23 mouse cellular contexts compared by ENCODE assay signal in the genomic region with DNA sequence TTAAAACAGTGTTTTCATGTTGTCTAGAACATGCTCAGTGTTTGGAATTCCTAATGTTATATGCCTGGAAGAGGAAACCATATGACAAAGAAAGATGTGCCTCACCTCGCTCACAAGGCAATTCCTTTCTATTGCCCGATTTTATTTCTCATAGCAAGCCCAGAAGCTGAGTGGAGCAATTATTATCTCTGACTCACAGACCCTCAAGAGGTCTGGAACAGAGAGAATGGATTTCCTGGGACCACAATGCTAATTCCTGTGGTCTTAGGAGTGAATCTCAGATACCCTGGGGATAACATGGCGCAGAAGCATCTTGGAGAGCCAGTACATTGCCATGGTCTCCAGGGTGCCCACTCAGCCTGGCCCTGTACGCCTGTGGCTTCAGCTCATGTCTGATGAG. TPM values are rescaled to one million over a fixed set of nuclear protein-coding genes. Genes with fewer than 3 reads are reported as not detected.
DNase-seq lines count a peak whose midpoint lies in the region; ATAC-seq and TF ChIP-seq lines count a peak whose summit lies in the region.
"Had no signal": no experiment of that assay in that cellular context is flagged by ENCODE, and none has a peak within 500 bp of the region (broad histone marks: within the 10 kb centered on the region; RNA-seq: fewer than 3 reads in every experiment).

No protein-coding gene starts in this region.

- no peak for DNase-seq in forebrain, embryonic 11.5 days (ENCODE audit: low spot score)
- no peak for DNase-seq in midbrain, postnatal 0 days (ENCODE audit: low spot score)
- DNase-seq in left cerebral cortex, adult 8-10 months (ENCODE audit: low spot score in 2 of 2): no peak
- no peak for DNase-seq in lung, postnatal 10 days
- DNase-seq: adrenal gland, postnatal 14 days; cerebellum, adult 9-10 months; embryo, embryonic 11 days; heart, postnatal 4 days; kidney, adult 11 months; kidney, postnatal 14 days; layer of hippocampus, adult 9-11 months; lung, postnatal 36 days had no signal

- TF ChIP-seq POLR2A in bone marrow macrophage, adult 2 months (IDR thresholded peaks at IDR 0.05; ENCODE audit: borderline replicate concordance, low read depth, low read length): no peak

- TF ChIP-seq CTCF in midbrain, postnatal 0 days (IDR thresholded peaks at IDR 0.05): no peak
- TF ChIP-seq CTCF in bone marrow macrophage, adult 2 months (IDR thresholded peaks at IDR 0.05; ENCODE audit: low read depth, low read length): no peak

- peak overlapping the region; percentile 46 for H3K27ac ChIP-seq in forebrain, embryonic 15.5 days (replicated peaks)
- no peak overlapping the region for H3K27ac ChIP-seq in forebrain, embryonic 11.5 days (ENCODE audit: low read depth, low read length)
- peak overlapping the region; percentile 51; the same call in 1 of the 2 replicates for H3K27ac ChIP-seq in midbrain, embryonic 13.5 days
- no peak overlapping the region for H3K27ac ChIP-seq in midbrain, postnatal 0 days (ENCODE audit: low read depth, low read length)
- H3K27ac ChIP-seq in bone marrow macrophage, adult 2 months (ENCODE audit: insufficient read depth, low read depth, low read length): peak overlapping the region; percentile 97
- peak overlapping the region; percentile 36; the same call in 1 of the 2 replicates for H3K27ac ChIP-seq in midbrain, embryonic 16.5 days (ENCODE audit: low read length)
- H3K27ac ChIP-seq: heart, embryonic 13.5 days; limb, embryonic 15.5 days; stomach, embryonic 15.5 days had no signal

- WGBS in forebrain, embryonic 15.5 days: 69% methylated on average over 4 of the region's 4 CpGs
- WGBS in forebrain, embryonic 11.5 days: 91% methylated on average over 4 of the region's 4 CpGs
- 61% methylated on average over 4 of the region's 4 CpGs for WGBS in midbrain, embryonic 13.5 days
- WGBS in midbrain, postnatal 0 days: 59% methylated on average over 4 of the region's 4 CpGs
- WGBS in midbrain, embryonic 16.5 days: 55% methylated on average over 4 of the region's 4 CpGs

- no peak overlapping the region for H3K9ac ChIP-seq in forebrain, embryonic 15.5 days (replicated peaks)
- H3K9ac ChIP-seq in forebrain, embryonic 11.5 days (ENCODE audit: low read length): no peak overlapping the region
- no peak overlapping the region for H3K9ac ChIP-seq in midbrain, embryonic 13.5 days (replicated peaks)
- H3K9ac ChIP-seq in midbrain, postnatal 0 days (replicated peaks; ENCODE audit: low read length, poor library complexity, severe bottlenecking): no peak overlapping the region
- H3K9ac ChIP-seq in midbrain, embryonic 16.5 days (ENCODE audit: low read depth, low read length): no peak overlapping the region
- H3K9ac ChIP-seq: heart, embryonic 13.5 days; limb, embryonic 15.5 days; stomach, embryonic 15.5 days had no signal

- H3K36me3 ChIP-seq in forebrain, embryonic 15.5 days: no peaks in the 10 kb centered on the region; the same call in 1 of the 2 replicates
- no peaks in the 10 kb centered on the region; the same call in 1 of the 2 replicates for H3K36me3 ChIP-seq in forebrain, embryonic 11.5 days (ENCODE audit: control insufficient read depth, insufficient read depth, low read length)
- peaks cover 14% of the 10 kb centered on the region for H3K36me3 ChIP-seq in midbrain, embryonic 13.5 days
- no peaks in the 10 kb centered on the region for H3K36me3 ChIP-seq in midbrain, postnatal 0 days (ENCODE audit: insufficient read depth, low read length)
- no peaks in the 10 kb centered on the region for H3K36me3 ChIP-seq in midbrain, embryonic 16.5 days (ENCODE audit: control insufficient read depth, insufficient read depth, low read length)
- H3K36me3 ChIP-seq: stomach, embryonic 15.5 days had no signal

- H3K4me2 ChIP-seq in forebrain, embryonic 15.5 days (replicated peaks): no peak overlapping the region
- no peak overlapping the region for H3K4me2 ChIP-seq in forebrain, embryonic 11.5 days (ENCODE audit: low read depth, low read length, severe bottlenecking)
- H3K4me2 ChIP-seq in midbrain, embryonic 13.5 days (replicated peaks): no peak overlapping the region
- H3K4me2 ChIP-seq in midbrain, postnatal 0 days (ENCODE audit: low read depth, low read length, poor library complexity, severe bottlenecking): no peak overlapping the region
- no peak overlapping the region for H3K4me2 ChIP-seq in midbrain, embryonic 16.5 days (ENCODE audit: low read length)
- H3K4me2 ChIP-seq: heart, embryonic 13.5 days; limb, embryonic 15.5 days; stomach, embryonic 15.5 days had no signal

- peaks cover 27% of the 10 kb centered on the region for H3K4me1 ChIP-seq in forebrain, embryonic 15.5 days
- H3K4me1 ChIP-seq in forebrain, embryonic 11.5 days (replicated peaks; ENCODE audit: control insufficient read depth, insufficient read depth, low read length): peaks cover 8% of the 10 kb centered on the region; the same call in 1 of the 2 replicates
- H3K4me1 ChIP-seq in midbrain, embryonic 13.5 days (replicated peaks): peaks cover 27% of the 10 kb centered on the region
- H3K4me1 ChIP-seq in midbrain, postnatal 0 days (ENCODE audit: insufficient read depth, low read length): peaks cover 12% of the 10 kb centered on the region
- peaks cover 39% of the 10 kb centered on the region for H3K4me1 ChIP-seq in bone marrow macrophage, adult 2 months (ENCODE audit: control insufficient read depth, insufficient read depth, low read length)
- peaks cover 31% of the 10 kb centered on the region for H3K4me1 ChIP-seq in midbrain, embryonic 16.5 days (ENCODE audit: control insufficient read depth, insufficient read depth, low read length)

- H3K4me3 ChIP-seq in forebrain, embryonic 15.5 days: no peak overlapping the region
- no peak overlapping the region for H3K4me3 ChIP-seq in forebrain, embryonic 11.5 days (ENCODE audit: low read depth, low read length)
- H3K4me3 ChIP-seq in midbrain, embryonic 13.5 days (replicated peaks): no peak overlapping the region
- H3K4me3 ChIP-seq in midbrain, postnatal 0 days (ENCODE audit: low read depth, low read length): no peak overlapping the region
- H3K4me3 ChIP-seq in bone marrow macrophage, adult 2 months (ENCODE audit: insufficient read depth, low read length): no peak overlapping the region
- H3K4me3 ChIP-seq in midbrain, embryonic 16.5 days (ENCODE audit: low read depth, low read length): no peak overlapping the region
- H3K4me3 ChIP-seq: heart, embryonic 13.5 days; limb, embryonic 15.5 days; stomach, embryonic 15.5 days had no signal

- no peak for ATAC-seq in forebrain, embryonic 15.5 days (replicated peaks)
- no peak for ATAC-seq in forebrain, embryonic 11.5 days (replicated peaks; ENCODE audit: low FRiP score)
- ATAC-seq in midbrain, embryonic 13.5 days: no peak
- no peak for ATAC-seq in midbrain, postnatal 0 days (ENCODE audit: low FRiP score)
- ATAC-seq in midbrain, embryonic 16.5 days: no peak

- H3K9me3 ChIP-seq in forebrain, embryonic 15.5 days: no peaks in the 10 kb centered on the region
- no peaks in the 10 kb centered on the region for H3K9me3 ChIP-seq in forebrain, embryonic 11.5 days (ENCODE audit: control insufficient read depth, low read length)
- H3K9me3 ChIP-seq in midbrain, embryonic 13.5 days: no peaks in the 10 kb centered on the region
- no peaks in the 10 kb centered on the region for H3K9me3 ChIP-seq in midbrain, postnatal 0 days (ENCODE audit: low read length)
- no peaks in the 10 kb centered on the region for H3K9me3 ChIP-seq in midbrain, embryonic 16.5 days (replicated peaks; ENCODE audit: control insufficient read depth, low read length, poor library complexity, severe bottlenecking)
- H3K9me3 ChIP-seq: heart, embryonic 13.5 days; limb, embryonic 15.5 days; stomach, embryonic 15.5 days had no signal

- no peaks in the 10 kb centered on the region for H3K27me3 ChIP-seq in forebrain, embryonic 15.5 days
- no peaks in the 10 kb centered on the region for H3K27me3 ChIP-seq in forebrain, embryonic 11.5 days (ENCODE audit: control insufficient read depth, insufficient read depth, low read length)
- no peaks in the 10 kb centered on the region for H3K27me3 ChIP-seq in midbrain, embryonic 13.5 days
- no peaks in the 10 kb centered on the region for H3K27me3 ChIP-seq in midbrain, postnatal 0 days (ENCODE audit: insufficient read depth, low read length)
- no peaks in the 10 kb centered on the region for H3K27me3 ChIP-seq in midbrain, embryonic 16.5 days (ENCODE audit: control insufficient read depth, insufficient read depth, low read depth, low read length)
- H3K27me3 ChIP-seq: heart, embryonic 13.5 days; limb, embryonic 15.5 days; stomach, embryonic 15.5 days had no signal

RNA-seq across cellular contexts. Expression of a gene that starts 33.5 kb away (rescaled TPM):
- polyA plus RNA-seq in forebrain, embryonic 15.5 days (2015; fragmentation: Nextera tagmentation; extraction: Ambion mirVana): not detected in 2 replicates
- 0.15 TPM in 1 of 2 replicates, not detected in the other for polyA plus RNA-seq in forebrain, embryonic 11.5 days (2014; fragmentation: Nextera tagmentation; extraction: Ambion mirVana)
- polyA plus RNA-seq in midbrain, embryonic 13.5 days (2015; fragmentation: Nextera tagmentation; extraction: Ambion mirVana): 0.18 TPM in 1 of 2 replicates, not detected in the other
- not detected in 2 replicates for total RNA-seq in midbrain, postnatal 0 days (2014; rRNA removed)
- not detected in 2 replicates for polyA plus RNA-seq in midbrain, postnatal 0 days (2015; fragmentation: Nextera tagmentation; extraction: Ambion mirVana)
- polyA plus RNA-seq in bone marrow macrophage, adult 2 months (2012; ENCODE audit: insufficient read depth, insufficient read length, missing spikeins): not detected in 2 replicates
- polyA plus RNA-seq in midbrain, embryonic 16.5 days (2015; fragmentation: Nextera tagmentation; extraction: Ambion mirVana): 0.10 TPM in 1 of 2 replicates, not detected in the other
- not detected for total RNA-seq in left cerebral cortex, adult 8-10 months (2022)
- total RNA-seq: adrenal gland, postnatal 14 days; gastrocnemius, postnatal 4 days; heart, postnatal 4 days; left cerebral cortex, postnatal 14 days; neutrophil, adult 5-6 weeks had no signal
- polyA plus RNA-seq: heart, embryonic 13.5 days; limb, embryonic 15.5 days; small intestine, adult 2 months; stomach, embryonic 15.5 days had no signal

RNA-seq across cellular contexts. Expression of a gene that starts 46.2 kb away (rescaled TPM):
- 54.7 and 55.3 TPM in 2 replicates for polyA plus RNA-seq in forebrain, embryonic 15.5 days (2015; fragmentation: Nextera tagmentation; extraction: Ambion mirVana)
- polyA plus RNA-seq in forebrain, embryonic 11.5 days (2014; fragmentation: Nextera tagmentation; extraction: Ambion mirVana): 65.5 and 70.2 TPM in 2 replicates
- 57.7 and 60.8 TPM in 2 replicates for polyA plus RNA-seq in midbrain, embryonic 13.5 days (2015; fragmentation: Nextera tagmentation; extraction: Ambion mirVana)
- total RNA-seq in midbrain, postnatal 0 days (2014; rRNA removed): 36.1 and 50.9 TPM in 2 replicates
- 31.7 and 35.6 TPM in 2 replicates for polyA plus RNA-seq in midbrain, postnatal 0 days (2015; fragmentation: Nextera tagmentation; extraction: Ambion mirVana)
- polyA plus RNA-seq in bone marrow macrophage, adult 2 months (2012; ENCODE audit: insufficient read depth, insufficient read length, missing spikeins): 10.5 and 11.3 TPM in 2 replicates
- 33.2 and 43.4 TPM in 2 replicates for polyA plus RNA-seq in midbrain, embryonic 16.5 days (2015; fragmentation: Nextera tagmentation; extraction: Ambion mirVana)
- total RNA-seq in left cerebral cortex, adult 8-10 months (2022): 10 to 100 TPM in 2 of 4 experiments, 1 to 10 TPM in 2; 9.6 to 11.3 (median 10.1) TPM

Comparison
In these comparisons a context has a peak if more than half of its experiments do, and no peak if none do; other contexts are left out.
1. H3K27ac ChIP-seq: peak in forebrain, embryonic 15.5 days (single experiment), midbrain, embryonic 13.5 days (single experiment), bone marrow macrophage, adult 2 months (single experiment) and midbrain, embryonic 16.5 days (single experiment); none in forebrain, embryonic 11.5 days (single experiment) and midbrain, postnatal 0 days (single experiment).